Comparison of ENCODE assay signal across 9 mouse cellular contexts in genomic region chr11:110483165-110483564, GRCm38 (mm10).
DNase-seq lines count a peak whose midpoint lies in the region; ATAC-seq lines count a peak whose summit lies in the region.
"Had no signal": no experiment of that assay in that cellular context is flagged by ENCODE, and none has a peak within 500 bp of the region (broad histone marks: within the 10 kb centered on the region; RNA-seq: fewer than 3 reads in every experiment).

No protein-coding gene starts in this region.

- no peaks in the 10 kb centered on the region for H3K27me3 ChIP-seq in limb, embryonic 11.5 days (ENCODE audit: control insufficient read depth, insufficient read depth, low read length)
- peaks cover 5% of the 10 kb centered on the region; the same call in 1 of the 2 replicates for H3K27me3 ChIP-seq in neural tube, embryonic 11.5 days (ENCODE audit: control insufficient read depth, insufficient read depth, low read length)
- H3K27me3 ChIP-seq: limb, embryonic 13.5 days had no signal

- no peaks in the 10 kb centered on the region for H3K36me3 ChIP-seq in limb, embryonic 11.5 days (ENCODE audit: control insufficient read depth, insufficient read depth, low read length)
- H3K36me3 ChIP-seq in neural tube, embryonic 11.5 days (ENCODE audit: control insufficient read depth, insufficient read depth, low read length): no peaks in the 10 kb centered on the region

- intact Hi-C loops in heart, postnatal 25 days (cut with DNase I): loop anchor here (1.0 to 5.0 kb wide), 3 partner anchors 46 to 118 kb away; no protein-coding TSS in a partner anchor

- ATAC-seq in limb, embryonic 11.5 days (ENCODE audit: insufficient number of reproducible peaks, low FRiP score, low TSS enrichment, low read depth): peak; percentile 13; the same call in 1 of the 2 replicates
- no peak for ATAC-seq in neural tube, embryonic 11.5 days (ENCODE audit: insufficient read depth, low FRiP score, low TSS enrichment)

- H3K9ac ChIP-seq in limb, embryonic 11.5 days (ENCODE audit: low read length): no peak overlapping the region
- H3K9ac ChIP-seq in neural tube, embryonic 11.5 days (ENCODE audit: low read length): no peak overlapping the region
- H3K9ac ChIP-seq: limb, embryonic 13.5 days had no signal

- WGBS in limb, embryonic 11.5 days: 19% methylated on average over 6 of the region's 6 CpGs
- 21% methylated on average over 6 of the region's 6 CpGs for WGBS in neural tube, embryonic 11.5 days

- H3K4me1 ChIP-seq in limb, embryonic 11.5 days (ENCODE audit: control insufficient read depth, insufficient read depth, low read length): peaks cover 18% of the 10 kb centered on the region
- peaks cover 19% of the 10 kb centered on the region for H3K4me1 ChIP-seq in neural tube, embryonic 11.5 days (ENCODE audit: control insufficient read depth, insufficient read depth, low read length)

- peak; percentile 43 to 74 for DNase-seq in heart, adult 18-20 months
- DNase-seq in heart, postnatal 25 days (ENCODE audit: low spot score): no peak
- peak; percentile 60 to 65 for DNase-seq in B cell, adult 2 months
- peak; percentile 83 for DNase-seq in ZHBTc4 (ENCODE audit: low read depth, low spot score)
- peak; percentile 30 for DNase-seq in fibroblast of lung, adult 2 months (ENCODE audit: low read depth)
- DNase-seq in limb, embryonic 11.5 days (ENCODE audit: low spot score): peak; percentile 56
- DNase-seq in neural tube, embryonic 11.5 days (ENCODE audit: low spot score): peak; percentile 28
- DNase-seq in urinary bladder, adult 18-20 months (ENCODE audit: low spot score in 2 of 2): no peak

- no peak overlapping the region for H3K27ac ChIP-seq in limb, embryonic 11.5 days (replicated peaks; ENCODE audit: low read depth, low read length)
- no peak overlapping the region for H3K27ac ChIP-seq in neural tube, embryonic 11.5 days (ENCODE audit: low read depth, low read length)

- no peak overlapping the region for H3K4me2 ChIP-seq in limb, embryonic 11.5 days (ENCODE audit: low read depth, severe bottlenecking)
- H3K4me2 ChIP-seq in neural tube, embryonic 11.5 days (ENCODE audit: low read depth): no peak overlapping the region
- H3K4me2 ChIP-seq: limb, embryonic 13.5 days had no signal

- no peak overlapping the region for H3K4me3 ChIP-seq in limb, embryonic 11.5 days (ENCODE audit: low read depth, low read length)
- no peak overlapping the region for H3K4me3 ChIP-seq in neural tube, embryonic 11.5 days (ENCODE audit: low read depth, low read length)
- H3K4me3 ChIP-seq: limb, embryonic 13.5 days had no signal

- no peaks in the 10 kb centered on the region for H3K9me3 ChIP-seq in limb, embryonic 11.5 days (ENCODE audit: control insufficient read depth, low read length)
- H3K9me3 ChIP-seq in neural tube, embryonic 11.5 days (ENCODE audit: control insufficient read depth, low read length): no peaks in the 10 kb centered on the region

Comparison
In these comparisons a context has a peak if more than half of its experiments do, and no peak if none do; other contexts are left out.
1. DNase-seq: peak in heart, adult 18-20 months (2 of 2), B cell, adult 2 months (2 of 2), ZHBTc4 (single experiment), fibroblast of lung, adult 2 months (single experiment), limb, embryonic 11.5 days (single experiment) and neural tube, embryonic 11.5 days (single experiment); none in heart, postnatal 25 days (single experiment) and urinary bladder, adult 18-20 months (0 of 2).